Mouse (Mus musculus) midbrain, embryonic 14.5 days (tissue): ENCODE measurements around the gene Tmprss9. TPM values are rescaled to one million over a fixed set of nuclear protein-coding genes. Genes with fewer than 3 reads are reported as not detected.
A peak's percentile ranks its signal among the peaks of the same experiment; 100 is the strongest.

Experiments
- ATAC-seq: fragments of 200-750 bp; cut with Nextera tagmentation; 2 replicates; pipeline ENCODE4 v1.8.0; 2017; ENCODE audit warnings: moderate number of reproducible peaks, moderate library complexity; ENCODE audit not compliant: low FRiP score, low TSS enrichment
- DNase-seq: peaks from one replicate; pipeline ENCODE4 v3.0.0-alpha.2; 2015
- H3K27ac ChIP-seq: fragments of 300-500 bp; sonication (generic); replicated peaks from 2 replicates; pipeline ENCODE4 v1.5.1; 2014; ENCODE audit warnings: mild to moderate bottlenecking, low read depth, low read length, moderate library complexity
- H3K27me3 ChIP-seq: fragments of 300-500 bp; sonication (generic); 2 replicates; pipeline ENCODE4 v1.6.1; 2014; ENCODE audit warnings: low read length, control low read depth, mixed read lengths; ENCODE audit not compliant: control insufficient read depth, insufficient read depth
- H3K36me3 ChIP-seq: fragments of 300-500 bp; sonication (generic); 2 replicates; pipeline ENCODE4 v1.6.1; 2014; ENCODE audit warnings: low read length, control low read depth; ENCODE audit not compliant: control insufficient read depth, insufficient read depth
- H3K4me1 ChIP-seq: fragments of 300-500 bp; sonication (generic); 2 replicates; pipeline ENCODE4 v1.6.1; 2014; ENCODE audit warnings: mild to moderate bottlenecking, antibody characterized with exemption, low read length, control low read depth; ENCODE audit not compliant: control insufficient read depth, insufficient read depth
- H3K4me2 ChIP-seq: fragments of 300-500 bp; sonication (generic); 2 replicates; pipeline ENCODE4 v1.6.1; 2014; ENCODE audit warnings: mild to moderate bottlenecking, low read length, moderate library complexity
- H3K4me3 ChIP-seq: fragments of 300-500 bp; sonication (generic); replicated peaks from 2 replicates; pipeline ENCODE4 v1.5.1; 2014; ENCODE audit warnings: low read depth, low read length
- H3K9ac ChIP-seq: fragments of 300-500 bp; sonication (generic); replicated peaks from 2 replicates; pipeline ENCODE4 v1.6.1; 2014; ENCODE audit warnings: mild to moderate bottlenecking, low read length, moderate library complexity
- H3K9me3 ChIP-seq: fragments of 300-500 bp; sonication (generic); 2 replicates; pipeline ENCODE4 v1.6.1; 2016; ENCODE audit warnings: low read length, control low read depth, mixed read lengths; ENCODE audit not compliant: control insufficient read depth
- WGBS: fragments of 180-500 bp; shearing (Covaris S2); extraction: QIAGEN DNeasy Blood & Tissue Kit; methylation state at CpG from one replicate; pipeline ENCODE4 v1.1.7; 2014; 5-methylcytosine and 5-hydroxymethylcytosine counted together
- microRNA counts: library from miRNA; unstranded; fragments of <30 nt; microRNA quantifications from one replicate; lab custom pipeline; 2016
- microRNA-seq: library from miRNA; unstranded; fragments of <30 nt; microRNA quantifications from one replicate; pipeline ENCODE4, GENCODE M21; 2016
- polyA plus RNA-seq: library from polyadenylated mRNA; unstranded; fragments of >200 nt; fragmentation: Nextera tagmentation; extraction: Ambion mirVana; gene quantifications from 2 replicates; pipeline ENCODE4 v1.2.1, GENCODE M21; 2014

Tmprss9 gene
- polyA plus RNA-seq, 1 experiment from 2014 or later = not detected

- Histone ChIP-seq H3K4me1 (no peaks in the 10 kb centered on the region), H3K4me3 (no peak overlapping the region), H3K9me3 (no peaks in the 10 kb centered on the region), H3K4me2 (no peak overlapping the region), H3K27me3 (no peaks in the 10 kb centered on the region), H3K9ac (no peak overlapping the region), H3K27ac (no peak overlapping the region), H3K36me3 (no peaks in the 10 kb centered on the region)
- 24% methylated on average over 6 of the region's 6 CpGs for WGBS
- DNase-seq (no peak), ATAC-seq (no peak)
Observed at GRCm38 (mm10) chr10:80948570-80948969, 76.9 kb downstream of the Tmprss9 start.

- Histone ChIP-seq H3K9ac (no peak overlapping the region), H3K36me3 (no peaks in the 10 kb centered on the region), H3K4me2 (no peak overlapping the region), H3K4me1 (no peaks in the 10 kb centered on the region), H3K27me3 (no peaks in the 10 kb centered on the region), H3K9me3 (no peaks in the 10 kb centered on the region), H3K27ac (no peak overlapping the region), H3K4me3 (no peak overlapping the region)
- DNase-seq (no peak), ATAC-seq (no peak)
- WGBS = 72% methylated on average over 3 of the region's 3 CpGs
Observed at GRCm38 (mm10) chr10:80949081-80949480, 77.4 kb downstream of the Tmprss9 start.

MicroRNAs encoded within 50 kb of the gene (microRNA counts, 519-probe panel; counts per million panel counts)
- not detected for microRNA mmu-miR-1982 (lab: Ali Mortazavi, UCI)

Small RNA genes lying within 50 kb of the gene (microRNA-seq; reads per million reads assigned to microRNA genes)
- 5.6 reads per million, percentile 28 among the genes with 10 or more reads in this experiment for gene Mir1982

Other genes with a start within 250 kb of the Tmprss9 start
- gene Csnk1g2, start 249.0 kb upstream of the Tmprss9 start, polyA plus RNA-seq = 74.1 and 98.5 TPM in 2 replicates
- gene Btbd2, start 214.8 kb upstream of the Tmprss9 start, polyA plus RNA-seq = 80.1 and 88.8 TPM in 2 replicates
- gene Mknk2, start 193.7 kb upstream of the Tmprss9 start, polyA plus RNA-seq = 46.7 and 54.2 TPM in 2 replicates
- 45.2 and 47.3 TPM in 2 replicates for gene Mob3a, start 169.9 kb upstream of the Tmprss9 start, polyA plus RNA-seq
- gene Izumo4, start 169.7 kb upstream of the Tmprss9 start, polyA plus RNA-seq = 22.4 and 25.1 TPM in 2 replicates
- 106 and 116 TPM in 2 replicates for gene Ap3d1, start 129.6 kb upstream of the Tmprss9 start, polyA plus RNA-seq
- gene Dot1l, start 116.6 kb upstream of the Tmprss9 start, polyA plus RNA-seq = 23.4 and 27.9 TPM in 2 replicates
- 57.2 and 75.1 TPM in 2 replicates for gene Sf3a2, start 73.7 kb upstream of the Tmprss9 start, polyA plus RNA-seq
- 107 and 116 TPM in 2 replicates for gene Plekhj1, start 73.2 kb upstream of the Tmprss9 start, polyA plus RNA-seq
- gene Amh, start 66.6 kb upstream of the Tmprss9 start, polyA plus RNA-seq = 0.12 TPM in 1 of 2 replicates, not detected in the other
- gene Jsrp1, start 58.4 kb upstream of the Tmprss9 start, polyA plus RNA-seq = 0.23 and 0.30 TPM in 2 replicates
- 1,218 and 1,334 TPM in 2 replicates for gene Oaz1, start 45.2 kb upstream of the Tmprss9 start, polyA plus RNA-seq
- 6.2 and 7.3 TPM in 2 replicates for gene Lingo3, start 27.8 kb upstream of the Tmprss9 start, polyA plus RNA-seq
- gene Lsm7, start 16.6 kb upstream of the Tmprss9 start, polyA plus RNA-seq = 256 and 328 TPM in 2 replicates
- 60.5 and 62.7 TPM in 2 replicates for gene Sppl2b, start 16.6 kb upstream of the Tmprss9 start, polyA plus RNA-seq
- 331 and 393 TPM in 2 replicates for gene Timm13, start 29.1 kb downstream of the Tmprss9 start, polyA plus RNA-seq
- 13.9 and 20.0 TPM in 2 replicates for gene Lmnb2, start 46.4 kb downstream of the Tmprss9 start, polyA plus RNA-seq
- gene Gadd45b, start 58.2 kb downstream of the Tmprss9 start, polyA plus RNA-seq = 4.3 and 8.0 TPM in 2 replicates
- gene Gng7, start 143.1 kb downstream of the Tmprss9 start, polyA plus RNA-seq = 11.5 and 11.6 TPM in 2 replicates
- 24.0 and 55.4 TPM in 2 replicates for gene Diras1, start 153.8 kb downstream of the Tmprss9 start, polyA plus RNA-seq
- gene Slc39a3, start 165.6 kb downstream of the Tmprss9 start, polyA plus RNA-seq = 32.4 and 34.9 TPM in 2 replicates
- 259 and 292 TPM in 2 replicates for gene Sgta, start 188.3 kb downstream of the Tmprss9 start, polyA plus RNA-seq
- 31.2 and 38.2 TPM in 2 replicates for gene Thop1, start 198.2 kb downstream of the Tmprss9 start, polyA plus RNA-seq
- 0.09 and 0.31 TPM in 2 replicates for gene Creb3l3, start 227.0 kb downstream of the Tmprss9 start, polyA plus RNA-seq
- 236 and 240 TPM in 2 replicates for gene Map2k2, start 234.1 kb downstream of the Tmprss9 start, polyA plus RNA-seq